Comparison of ENCODE assay signal across 9 mouse cellular contexts in genomic region chr13:83503919-83504318, GRCm38 (mm10). TPM values are rescaled to one million over a fixed set of nuclear protein-coding genes. Genes with fewer than 3 reads are reported as not detected.
DNase-seq lines count a peak whose midpoint lies in the region; ATAC-seq and TF ChIP-seq lines count a peak whose summit lies in the region.
"Had no signal": no experiment of that assay in that cellular context is flagged by ENCODE, and none has a peak within 500 bp of the region (broad histone marks: within the 10 kb centered on the region; RNA-seq: fewer than 3 reads in every experiment).

Gene Mef2c (plus strand): TSS chr13:83504034.

- no peak for ATAC-seq in forebrain, embryonic 16.5 days
- no peak for ATAC-seq in hindbrain, embryonic 11.5 days (ENCODE audit: low FRiP score)
- ATAC-seq in liver, embryonic 13.5 days (ENCODE audit: low read depth) = no peak
- ATAC-seq in stomach, embryonic 16.5 days (ENCODE audit: insufficient read depth, low FRiP score) = no peak
- no peak for ATAC-seq in erythroid progenitor cell, adult 5-6 weeks (replicated peaks; ENCODE audit: low FRiP score, poor library complexity, severe bottlenecking)

- H3K4me1 ChIP-seq in forebrain, embryonic 16.5 days (replicated peaks; ENCODE audit: control insufficient read depth, insufficient read depth, low read length) = no peaks in the 10 kb centered on the region
- H3K4me1 ChIP-seq in hindbrain, embryonic 11.5 days (replicated peaks; ENCODE audit: control insufficient read depth, insufficient read depth, low read length) = no peaks in the 10 kb centered on the region
- H3K4me1 ChIP-seq in liver, embryonic 13.5 days (replicated peaks) = peaks cover 4% of the 10 kb centered on the region; the same call in 1 of the 2 replicates
- H3K4me1 ChIP-seq in stomach, embryonic 16.5 days (ENCODE audit: control insufficient read depth, insufficient read depth, low read length) = no peaks in the 10 kb centered on the region

- peak within 1 kb of the TSS; percentile 20; the same call in 1 of the 2 replicates for H3K27ac ChIP-seq in left cerebral cortex, adult 2 months
- no peak within 1 kb of the TSS for H3K27ac ChIP-seq in forebrain, embryonic 16.5 days (ENCODE audit: low read length)
- H3K27ac ChIP-seq in hindbrain, embryonic 11.5 days (ENCODE audit: low read depth, low read length) = no peak within 1 kb of the TSS
- H3K27ac ChIP-seq in liver, embryonic 13.5 days = no peak within 1 kb of the TSS
- no peak within 1 kb of the TSS for H3K27ac ChIP-seq in stomach, embryonic 16.5 days (ENCODE audit: low read length)

- H3K4me2 ChIP-seq in forebrain, embryonic 16.5 days (ENCODE audit: low read length) = no peak within 1 kb of the TSS
- no peak within 1 kb of the TSS for H3K4me2 ChIP-seq in hindbrain, embryonic 11.5 days (replicated peaks; ENCODE audit: low read depth, low read length)
- H3K4me2 ChIP-seq in liver, embryonic 13.5 days = no peak within 1 kb of the TSS
- H3K4me2 ChIP-seq in stomach, embryonic 16.5 days (ENCODE audit: low read depth, low read length) = no peak within 1 kb of the TSS

- no peak within 1 kb of the TSS for H3K4me3 ChIP-seq in left cerebral cortex, adult 2 months
- no peak within 1 kb of the TSS for H3K4me3 ChIP-seq in forebrain, embryonic 16.5 days (replicated peaks; ENCODE audit: low read length)
- no peak within 1 kb of the TSS for H3K4me3 ChIP-seq in hindbrain, embryonic 11.5 days (ENCODE audit: low read depth, low read length)
- H3K4me3 ChIP-seq in liver, embryonic 13.5 days (replicated peaks) = no peak within 1 kb of the TSS
- H3K4me3 ChIP-seq in stomach, embryonic 16.5 days (replicated peaks; ENCODE audit: low read length) = no peak within 1 kb of the TSS

- H3K27me3 ChIP-seq in forebrain, embryonic 16.5 days (replicated peaks; ENCODE audit: control insufficient read depth, insufficient read depth, low read length) = no peaks in the 10 kb centered on the region
- H3K27me3 ChIP-seq in hindbrain, embryonic 11.5 days (ENCODE audit: control insufficient read depth, insufficient read depth, low read length) = no peaks in the 10 kb centered on the region
- no peaks in the 10 kb centered on the region for H3K27me3 ChIP-seq in liver, embryonic 13.5 days
- no peaks in the 10 kb centered on the region for H3K27me3 ChIP-seq in stomach, embryonic 16.5 days (ENCODE audit: control insufficient read depth, insufficient read depth, low read length)

- no peaks in the 10 kb centered on the region for H3K9me3 ChIP-seq in forebrain, embryonic 16.5 days (ENCODE audit: control insufficient read depth, low read length)
- no peaks in the 10 kb centered on the region for H3K9me3 ChIP-seq in hindbrain, embryonic 11.5 days (ENCODE audit: control insufficient read depth, low read length)
- no peaks in the 10 kb centered on the region for H3K9me3 ChIP-seq in liver, embryonic 13.5 days (replicated peaks)
- no peaks in the 10 kb centered on the region for H3K9me3 ChIP-seq in stomach, embryonic 16.5 days (replicated peaks; ENCODE audit: control insufficient read depth, low read length)

- DNase-seq in left cerebral cortex, adult 2 months (ENCODE audit: extremely low spot score in 1 of 2, low spot score in 2 of 2) = no peak
- no peak for DNase-seq in left cerebral cortex, adult 9 months (ENCODE audit: low spot score in 2 of 2)
- no peak for DNase-seq in hindbrain, embryonic 11.5 days (ENCODE audit: low spot score)
- no peak for DNase-seq in liver, embryonic 13.5 days
- DNase-seq in spleen, postnatal 4 days (ENCODE audit: low spot score in 2 of 2) = no peak

- H3K36me3 ChIP-seq in forebrain, embryonic 16.5 days (ENCODE audit: control insufficient read depth, insufficient read depth) = no peaks in the 10 kb centered on the region
- H3K36me3 ChIP-seq in hindbrain, embryonic 11.5 days (ENCODE audit: control insufficient read depth, insufficient read depth, low read length) = no peaks in the 10 kb centered on the region
- H3K36me3 ChIP-seq in liver, embryonic 13.5 days = no peaks in the 10 kb centered on the region
- no peaks in the 10 kb centered on the region for H3K36me3 ChIP-seq in stomach, embryonic 16.5 days (ENCODE audit: control insufficient read depth, insufficient read depth, low read length)

- no peak within 1 kb of the TSS for H3K9ac ChIP-seq in forebrain, embryonic 16.5 days (replicated peaks; ENCODE audit: low read depth, low read length)
- no peak within 1 kb of the TSS for H3K9ac ChIP-seq in hindbrain, embryonic 11.5 days (ENCODE audit: low read depth, low read length)
- H3K9ac ChIP-seq in liver, embryonic 13.5 days = no peak within 1 kb of the TSS
- H3K9ac ChIP-seq in stomach, embryonic 16.5 days (ENCODE audit: low read length) = no peak within 1 kb of the TSS

- TF ChIP-seq CTCF in left cerebral cortex, adult 2 months (IDR thresholded peaks at IDR 0.05) = no peak

- intact Hi-C loops in left cerebral cortex, adult 2 months (cut with DNase I) = no loop called here

- 85% methylated on average over 7 of the region's 7 CpGs for WGBS in forebrain, embryonic 16.5 days
- 88% methylated on average over 7 of the region's 7 CpGs for WGBS in hindbrain, embryonic 11.5 days
- WGBS in liver, embryonic 13.5 days (ENCODE audit: insufficient replicate concordance) = 77% methylated on average over 7 of the region's 7 CpGs
- WGBS in stomach, embryonic 16.5 days = 88% methylated on average over 7 of the region's 7 CpGs

RNA-seq across cellular contexts. Expression of gene Mef2c, which starts in this region (rescaled TPM):
- 100 to 1,000 TPM; 545 to 647 TPM for total RNA-seq in left cerebral cortex, adult 2 months (2021)
- 300 and 367 TPM in 2 replicates for polyA plus RNA-seq in forebrain, embryonic 16.5 days (2015; fragmentation: Nextera tagmentation; extraction: Ambion mirVana)
- 18.7 and 22.3 TPM in 2 replicates for polyA plus RNA-seq in hindbrain, embryonic 11.5 days (2014; fragmentation: Nextera tagmentation; extraction: Ambion mirVana)
- 15.4 and 21.7 TPM in 2 replicates for polyA plus RNA-seq in liver, embryonic 13.5 days (2015; fragmentation: Nextera tagmentation; extraction: Ambion mirVana)
- 37.7 and 51.9 TPM in 2 replicates for polyA plus RNA-seq in stomach, embryonic 16.5 days (2015; fragmentation: Nextera tagmentation; extraction: Ambion mirVana)
- total RNA-seq in erythroid progenitor cell, adult 5-6 weeks (2015; ENCODE audit: low replicate concordance) = 14.7 and 15.1 TPM in 2 replicates
- 5.9 and 9.8 TPM in 2 replicates for total RNA-seq in erythroid progenitor cell, adult 5-6 weeks (2017; ENCODE audit: low replicate concordance)
- total RNA-seq: MEL had no signal

Comparison
In these comparisons a context has a peak if more than half of its experiments do, and no peak if none do; other contexts are left out.
1. RNA of gene Mef2c (total RNA-seq): 545 to 647 TPM in left cerebral cortex, adult 2 months; 5.9 to 15.1 TPM in erythroid progenitor cell, adult 5-6 weeks; every median in the first group is over 10 times any median in the second.